Mouse (Mus musculus): Measurements from ENCODE around the gene Btn1a1.

DNA sequence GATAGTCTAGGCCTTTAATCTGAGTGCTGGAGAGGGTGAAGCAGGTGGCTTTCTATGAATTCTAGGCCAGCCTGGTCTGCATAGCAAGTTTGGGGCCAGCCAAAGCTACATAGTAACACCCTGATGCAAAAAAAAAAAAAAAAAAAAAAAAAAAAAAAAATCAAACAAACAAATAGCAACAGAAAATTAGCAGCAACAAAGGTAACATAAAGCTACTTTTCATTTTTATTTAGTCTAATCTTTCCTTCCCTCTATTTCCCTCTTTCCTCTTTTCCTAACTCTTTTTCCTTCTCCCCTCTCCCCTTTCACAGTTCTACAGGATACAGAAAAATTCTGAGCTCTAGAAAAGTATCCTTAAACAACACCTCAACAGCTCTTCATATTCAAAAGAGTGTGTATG lies 3.0 kb downstream of the Btn1a1 start:
- no peak for TF ChIP-seq CTCF (IDR thresholded peaks at IDR 0.05)
- TF ChIP-seq EP300 (IDR thresholded peaks at IDR 0.05): no peak

Measured in lung, postnatal 0 days (tissue).